Mouse (Mus musculus) G1E (cell line): Measurements from ENCODE around the gene Hnrnph1.

Experiments used
- CTCF ChIP-seq: IDR thresholded peaks from 2 replicates; pipeline ENCODE4 v1.5.1; 2012; ENCODE audit warnings: low read depth, low read length, inconsistent platforms, mixed read lengths
- GATA1 ChIP-seq: IDR thresholded peaks from 2 replicates; pipeline ENCODE4 v1.6.1; 2012; ENCODE audit warnings: borderline replicate concordance, low read length, inconsistent platforms, mixed read lengths
- GATA2 ChIP-seq: IDR thresholded peaks from 2 replicates; pipeline ENCODE4 v1.6.1; 2012; ENCODE audit warnings: low read depth, low read length, inconsistent platforms, borderline replicate concordance
- POLR2AphosphoS5 ChIP-seq: IDR thresholded peaks from 2 replicates; pipeline ENCODE4 v1.6.1; 2012; ENCODE audit warnings: low read depth, low read length, inconsistent platforms; ENCODE audit not compliant: insufficient replicate concordance
- TAL1 ChIP-seq: conservative IDR thresholded peaks from 2 replicates; pipeline ENCODE4 v1.6.1; 2012; ENCODE audit warnings: low read depth, low read length, inconsistent platforms, mixed read lengths

GRCm38 (mm10) chr11:50387167-50387679 is 10.4 kb downstream of the Hnrnph1 start:
- TF ChIP-seq CTCF, result no peak
- TF ChIP-seq GATA1, result no peak
- TF ChIP-seq TAL1, result no peak
- TF ChIP-seq POLR2AphosphoS5, result no peak; the same call in 1 of the 2 replicates
- TF ChIP-seq GATA2, result no peak
